Mouse (Mus musculus) mesoderm, embryonic 11.5 days (tissue): ENCODE measurements around the gene Sorl1.
A peak's percentile ranks its signal among the peaks of the same experiment; 100 is the strongest.

ENCODE experiments used
- DNase-seq: peaks from one replicate; pipeline ENCODE4 v3.0.0-alpha.2; 2012; ENCODE audit warnings: low read depth, low spot score

Sorl1 gene

DNA sequence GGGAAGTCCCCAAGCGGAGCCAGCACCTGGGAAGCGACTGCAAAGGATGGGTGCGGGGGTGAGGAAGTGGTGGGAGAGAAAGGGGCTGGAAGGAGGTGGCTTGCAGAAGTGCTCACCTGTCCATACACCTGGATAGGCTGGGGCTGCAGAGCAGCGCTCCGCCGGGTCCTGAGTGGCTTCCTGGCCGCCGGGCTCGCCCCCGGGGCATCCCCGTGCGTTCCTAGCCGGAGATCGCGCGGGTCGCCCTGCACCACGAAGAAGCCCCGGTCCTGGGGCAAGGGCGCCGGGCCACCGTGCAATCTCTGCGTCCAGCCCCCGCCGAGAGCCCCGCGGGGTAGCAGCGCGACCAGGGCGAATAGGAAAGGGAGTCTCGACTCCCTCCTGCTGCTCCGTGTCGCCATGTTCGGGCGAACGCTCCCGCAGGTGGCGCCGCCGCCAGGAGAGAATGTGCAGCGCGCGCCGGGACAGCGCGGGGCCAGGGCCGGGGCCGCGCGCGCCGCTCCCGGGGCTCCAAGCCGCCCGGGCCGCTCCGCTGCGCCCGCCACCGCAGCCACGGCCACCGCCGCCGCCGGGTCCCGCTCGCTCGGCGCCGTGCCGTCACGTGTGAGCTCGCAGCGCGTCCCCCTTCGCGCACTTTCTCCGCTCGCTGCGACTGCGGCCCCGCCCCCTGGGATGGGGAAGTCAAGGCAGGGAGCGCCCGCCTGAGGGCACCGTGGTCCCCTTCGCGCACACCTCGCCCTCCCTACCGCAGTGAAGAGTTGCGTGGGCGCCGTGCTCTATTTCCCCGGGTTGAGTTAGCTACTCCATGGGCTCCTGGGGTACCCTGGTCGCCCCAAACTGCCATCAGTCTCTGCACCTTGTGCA is at the start of gene Sorl1:
Gene Sorl1 (minus strand): TSS at position 585 of the 864 bp plus-strand sequence.
- DNase-seq, result peak; percentile 69

GRCm38 (mm10) chr9:42173781-42174180 is 49.7 kb upstream of the Sorl1 start:
- no peak for DNase-seq

DNA sequence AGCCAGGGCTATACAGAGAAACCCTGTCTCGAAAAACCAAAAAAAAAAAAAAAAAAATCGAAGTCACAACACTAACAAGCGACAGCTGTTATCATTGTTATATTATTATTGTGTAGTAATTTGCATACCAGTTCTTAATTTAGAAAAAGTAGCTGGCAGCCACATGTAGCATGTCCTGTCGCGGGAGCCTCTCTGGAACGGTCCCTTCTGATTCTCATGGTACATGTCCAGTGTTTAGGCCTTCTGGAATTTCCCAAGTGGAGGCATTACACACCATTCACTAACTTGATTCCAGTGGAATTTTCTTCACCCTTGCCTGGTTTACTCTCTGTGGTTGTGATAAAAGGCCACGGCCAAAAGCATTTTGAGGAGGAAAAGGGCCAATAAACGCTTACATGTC is 45.4 kb upstream of the Sorl1 start:
- no peak for DNase-seq

- no peak for DNase-seq
These were observed 44.9 kb upstream of the Sorl1 start for GRCm38 (mm10) chr9:42169025-42169424.

DNA sequence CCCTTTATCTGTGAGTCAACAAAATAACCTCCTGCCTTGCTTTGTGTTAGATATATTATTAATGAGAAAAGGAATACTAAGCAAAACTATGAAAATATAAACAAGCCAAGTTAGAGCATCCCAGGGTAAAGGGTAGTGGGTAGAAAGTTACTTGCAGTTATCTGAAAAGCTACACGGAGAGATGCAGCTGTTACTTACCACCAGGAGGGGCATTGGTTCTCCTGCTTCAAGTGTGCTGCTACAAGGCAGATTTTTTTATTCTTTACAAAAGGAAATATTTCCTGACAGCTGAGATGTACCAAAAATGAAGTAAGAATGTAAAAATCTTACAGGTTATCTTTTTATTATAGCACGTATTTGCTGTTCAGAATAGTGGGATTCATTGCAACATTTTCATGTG is 40.8 kb upstream of the Sorl1 start:
- DNase-seq, result no peak

DNA sequence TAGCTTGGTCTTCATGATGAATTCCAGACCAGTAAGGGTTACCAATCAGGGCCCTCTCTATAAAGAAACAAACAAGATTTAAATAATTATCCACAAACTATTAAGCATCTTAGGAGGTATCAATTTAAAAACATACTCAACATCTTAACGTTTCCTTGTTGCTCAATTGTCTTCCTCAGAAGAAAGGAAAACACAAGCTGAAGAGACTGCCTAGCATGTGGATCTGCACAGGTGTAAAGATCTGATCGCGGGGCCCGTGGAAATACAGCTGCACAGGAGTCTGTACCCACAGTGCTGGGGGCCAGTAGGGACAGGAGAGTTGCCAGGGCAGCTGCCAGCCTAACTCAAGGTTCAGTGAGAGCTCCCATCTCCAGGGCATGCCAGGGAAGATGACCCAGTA is 38.9 kb upstream of the Sorl1 start:
- no peak for DNase-seq

DNA sequence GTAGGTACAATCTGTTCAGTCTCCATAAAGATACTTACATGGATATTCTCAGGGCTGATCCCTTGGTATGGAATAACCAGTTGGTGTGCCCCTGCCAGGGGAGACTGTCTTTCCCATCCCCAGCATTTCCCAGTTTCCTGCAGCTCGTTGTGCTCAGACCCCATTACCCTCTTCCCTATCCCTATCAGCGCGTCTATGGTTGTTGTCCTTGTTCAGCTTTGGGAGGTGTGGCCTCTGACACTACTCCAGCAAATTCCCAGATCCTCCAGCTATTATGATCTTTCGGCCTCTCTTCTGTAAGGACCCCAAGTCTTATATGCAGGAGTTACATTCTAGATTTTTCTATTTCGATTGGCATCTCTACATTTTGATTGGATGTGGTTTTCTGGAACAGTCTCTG is 35.3 kb upstream of the Sorl1 start:
- DNase-seq, result no peak

GRCm38 (mm10) chr9:42158652-42159051 is 34.6 kb upstream of the Sorl1 start:
- DNase-seq, result no peak

DNA sequence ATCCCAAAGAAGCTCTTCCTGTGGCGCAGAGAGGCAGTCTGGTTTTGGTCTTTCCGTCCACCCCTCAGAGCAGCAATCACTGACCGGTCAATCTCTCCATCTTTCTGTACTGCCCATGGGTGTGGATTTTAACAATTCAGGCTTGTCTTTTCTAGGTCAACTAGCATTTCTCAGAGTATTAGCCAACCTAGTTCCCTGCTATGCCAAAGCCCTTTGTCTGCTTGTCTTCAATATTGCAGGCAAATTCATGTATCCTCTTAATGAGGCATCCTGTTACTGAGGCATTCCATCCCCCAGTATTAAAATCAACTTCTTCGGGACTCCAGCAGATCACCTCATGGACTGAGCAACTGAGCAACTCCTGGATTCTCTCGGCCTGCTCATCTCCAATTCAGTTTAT is 33.9 kb upstream of the Sorl1 start:
- DNase-seq, result no peak

GRCm38 (mm10) chr9:42156566-42156965 is 32.5 kb upstream of the Sorl1 start:
- DNase-seq, result no peak

- DNase-seq, result no peak
These were observed 30.6 kb upstream of the Sorl1 start for GRCm38 (mm10) chr9:42154682-42155081.

DNA sequence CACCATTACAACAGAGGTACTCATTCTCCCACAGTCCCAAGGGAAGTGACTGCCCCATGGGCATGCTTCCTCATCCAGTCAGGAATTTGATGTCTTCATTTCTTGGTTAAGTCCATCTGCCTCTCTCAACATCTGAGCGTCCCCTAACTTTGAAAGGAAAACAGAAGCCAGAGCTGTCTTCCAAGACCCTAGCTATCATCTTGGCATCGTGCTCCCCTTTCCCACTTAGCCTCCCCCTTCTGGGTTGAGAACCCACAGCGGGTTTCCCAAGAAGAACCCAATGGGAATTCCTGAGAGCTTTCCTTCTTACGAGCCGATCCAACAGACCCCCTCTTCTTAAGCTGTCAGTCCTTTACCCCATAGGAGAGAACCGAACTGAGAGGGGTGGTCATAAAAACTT is 24.7 kb upstream of the Sorl1 start:
- DNase-seq, result no peak

DNA sequence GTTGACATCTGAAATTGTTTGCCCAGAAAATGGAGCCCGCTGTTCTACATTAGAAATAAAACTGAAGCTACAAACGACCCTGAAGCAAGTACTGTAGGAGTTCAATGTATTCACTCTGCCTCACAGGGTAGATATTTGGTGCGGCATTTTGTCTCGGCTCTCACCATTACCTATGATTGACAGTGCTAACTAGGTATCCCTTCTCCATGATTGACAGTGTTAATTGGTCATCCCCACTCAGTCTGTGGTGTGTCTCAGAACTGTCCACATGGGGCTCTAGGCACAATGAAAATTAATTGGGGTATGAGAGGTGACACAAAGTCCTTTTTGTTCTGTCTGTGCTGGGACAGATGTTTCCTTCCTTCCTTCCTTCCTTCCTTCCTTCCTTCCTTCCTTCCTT is 23.9 kb upstream of the Sorl1 start:
- DNase-seq, result no peak

- DNase-seq, result no peak
These were observed 22.4 kb upstream of the Sorl1 start for GRCm38 (mm10) chr9:42146463-42146862.

- DNase-seq, result no peak
These were observed 17.6 kb upstream of the Sorl1 start for GRCm38 (mm10) chr9:42141549-42142210.

DNA sequence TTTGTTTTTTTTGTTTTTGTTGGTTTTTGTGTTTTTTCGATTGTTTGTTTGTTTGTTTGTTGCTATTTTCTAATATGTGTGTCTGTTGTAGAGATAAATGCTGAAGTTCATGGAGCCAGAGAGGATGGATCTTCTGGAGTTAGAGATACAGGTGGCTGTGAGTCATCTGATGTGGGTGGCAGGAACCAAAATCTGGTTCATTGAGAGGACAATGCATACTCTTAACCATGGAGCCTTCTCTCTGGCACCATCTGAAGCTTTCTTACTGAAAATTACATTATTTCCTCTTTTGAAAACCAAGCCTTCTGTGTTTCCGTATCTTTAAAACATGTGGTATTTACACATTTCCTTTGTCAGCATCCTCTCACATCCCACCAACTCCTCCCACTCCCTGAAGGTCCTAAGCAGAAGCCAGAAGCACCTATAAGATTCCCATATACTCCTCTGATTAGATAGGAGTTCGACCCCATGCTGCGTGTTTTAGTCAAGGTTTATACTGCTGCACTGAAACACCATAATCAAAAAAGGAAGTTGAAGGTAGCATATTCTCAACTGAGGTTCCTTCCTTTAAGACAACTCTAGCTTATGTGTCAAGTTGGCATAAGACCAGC is 14.3 kb upstream of the Sorl1 start:
- DNase-seq, result no peak

DNA sequence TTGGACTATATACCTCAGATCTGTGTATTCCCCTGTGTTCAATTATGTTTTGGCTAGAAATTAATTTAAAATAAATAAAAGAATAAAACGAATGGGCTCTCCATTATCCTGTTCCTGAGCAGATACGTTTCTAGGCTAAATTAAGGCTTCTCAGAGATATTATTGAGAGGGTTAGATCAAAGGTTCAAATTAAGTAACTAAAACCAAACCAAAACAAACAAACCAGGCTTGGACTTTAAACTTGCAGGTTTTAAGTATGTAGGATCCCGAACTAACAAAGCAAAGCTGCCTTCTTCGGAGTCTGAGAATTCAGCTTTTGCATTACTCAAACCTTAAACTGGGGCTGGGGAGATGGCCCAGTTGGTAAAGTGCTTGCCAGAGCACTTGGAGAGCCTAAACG is 13.5 kb upstream of the Sorl1 start:
- no peak for DNase-seq

- no peak for DNase-seq
These were observed 7.0 kb upstream of the Sorl1 start for GRCm38 (mm10) chr9:42130793-42131760.

DNA sequence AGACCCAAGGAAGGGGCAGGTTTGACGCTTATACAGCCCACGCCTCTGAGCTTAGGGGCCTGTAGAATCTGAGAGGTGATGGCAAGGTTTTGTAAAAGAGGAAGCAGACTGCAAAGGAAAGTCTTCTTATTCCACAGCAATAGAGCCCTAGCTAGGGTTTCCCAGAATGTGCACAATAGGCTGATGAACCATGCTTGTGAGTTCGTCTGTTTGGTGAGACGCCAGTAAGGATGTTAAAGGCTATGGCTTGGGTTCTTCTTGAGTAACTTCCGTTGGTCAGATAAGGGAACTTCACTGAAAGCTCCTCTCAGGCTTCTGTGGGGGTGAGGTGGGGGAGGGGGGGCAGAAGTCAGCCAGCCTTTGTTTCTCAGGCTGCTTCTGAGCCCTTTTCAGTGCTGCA is 3.9 kb upstream of the Sorl1 start:
- DNase-seq, result no peak

DNA sequence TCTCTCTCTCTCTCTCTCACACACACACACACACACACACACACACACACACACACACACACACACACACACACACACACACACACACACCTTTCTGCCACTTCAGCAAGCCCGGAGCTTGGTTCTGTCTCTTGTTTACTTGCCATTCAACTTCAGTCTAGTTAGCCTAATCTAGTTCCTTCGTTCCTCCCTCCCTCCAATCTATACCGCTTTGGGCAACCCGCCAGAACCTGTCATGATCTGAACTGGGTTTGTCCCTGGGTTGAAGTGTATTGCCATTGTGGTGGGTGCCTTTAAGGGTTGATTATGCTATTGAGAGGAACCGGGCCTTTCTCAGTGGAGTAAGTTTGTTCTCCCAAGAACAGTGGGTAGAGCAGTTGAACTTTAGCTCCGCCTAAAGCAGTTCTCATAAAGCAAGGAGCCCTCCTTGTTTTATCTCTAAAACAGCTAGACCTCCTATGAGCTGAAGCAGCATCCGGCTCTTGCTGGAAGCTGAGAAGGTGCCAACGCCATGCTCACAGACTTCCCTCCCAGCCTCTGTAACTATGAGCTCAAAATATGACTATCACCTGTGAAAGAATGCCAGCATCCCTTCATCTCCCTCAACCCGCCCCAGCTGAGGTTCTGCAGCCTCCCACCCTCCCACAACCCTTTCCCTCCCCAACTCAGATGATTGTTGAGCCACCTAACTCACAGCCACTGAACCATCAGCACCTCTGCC is 1.3 kb upstream of the Sorl1 start:
- DNase-seq, result no peak

- DNase-seq, result no peak
These were observed 893 bp downstream of the Sorl1 start for GRCm38 (mm10) chr9:42123204-42123603.
